Mouse (Mus musculus) heart, embryonic 10.5 days (tissue): Measurements from ENCODE around the gene Gm36210. TPM values are rescaled to one million over a fixed set of nuclear protein-coding genes. Genes with fewer than 3 reads are reported as not detected.

ENCODE experiments used
- DNase-seq: peaks from one replicate; pipeline ENCODE4 v3.0.0-alpha.2; 2017; ENCODE audit warnings: low spot score
- H3K27ac ChIP-seq: fragments of 300-500 bp; sonication (generic); 2 replicates; pipeline ENCODE4 v1.5.1; 2016; ENCODE audit warnings: mild to moderate bottlenecking
- H3K27me3 ChIP-seq: fragments of 300-500 bp; sonication (generic); 2 replicates; pipeline ENCODE4 v1.6.1; 2016; ENCODE audit warnings: mild to moderate bottlenecking; ENCODE audit not compliant: poor library complexity, insufficient read depth, severe bottlenecking
- H3K36me3 ChIP-seq: fragments of 300-500 bp; sonication (generic); 2 replicates; pipeline ENCODE4 v1.6.1; 2016; ENCODE audit warnings: mild to moderate bottlenecking, moderate library complexity
- H3K4me1 ChIP-seq: fragments of 300-500 bp; sonication (generic); 2 replicates; pipeline ENCODE4 v1.6.1; 2016; ENCODE audit warnings: mild to moderate bottlenecking
- H3K4me3 ChIP-seq: fragments of 300-500 bp; sonication (generic); 2 replicates; pipeline ENCODE4 v1.5.1; 2016; ENCODE audit warnings: mild to moderate bottlenecking, moderate library complexity
- H3K9me3 ChIP-seq: fragments of 300-500 bp; sonication (generic); 2 replicates; pipeline ENCODE4 v1.6.1; 2016; ENCODE audit warnings: mild to moderate bottlenecking, moderate library complexity
- WGBS: fragments of 180-500 bp; shearing (Covaris S2); methylation state at CpG from one replicate; pipeline ENCODE4 v1.1.7; 2016; 5-methylcytosine and 5-hydroxymethylcytosine counted together
- polyA plus RNA-seq: library from polyadenylated mRNA; unstranded; fragments of >200 nt; fragmentation: Nextera tagmentation; extraction: Ambion mirVana; gene quantifications from 2 replicates; pipeline ENCODE4 v1.2.1, GENCODE M21; 2016

The Gm36210 gene
- polyA plus RNA-seq = 0.18 and 0.36 TPM in 2 replicates

GRCm38 (mm10) chr7:4906466-4906950 lies at the start of gene Gm36210:
TSS of gene Gm36210 (minus strand) at chr7:4906516.
- 54% methylated on average over 10 of the region's 10 CpGs for WGBS
- Histone ChIP-seq H3K9me3 (no peaks in the 10 kb centered on the region), H3K36me3 (no peaks in the 10 kb centered on the region), H3K4me1 (no peaks in the 10 kb centered on the region), H3K27me3 (no peaks in the 10 kb centered on the region; the same call in 1 of the 2 replicates), H3K27ac (no peak within 1 kb of the TSS), H3K4me3 (no peak within 1 kb of the TSS)
- no peak for DNase-seq

DNA sequence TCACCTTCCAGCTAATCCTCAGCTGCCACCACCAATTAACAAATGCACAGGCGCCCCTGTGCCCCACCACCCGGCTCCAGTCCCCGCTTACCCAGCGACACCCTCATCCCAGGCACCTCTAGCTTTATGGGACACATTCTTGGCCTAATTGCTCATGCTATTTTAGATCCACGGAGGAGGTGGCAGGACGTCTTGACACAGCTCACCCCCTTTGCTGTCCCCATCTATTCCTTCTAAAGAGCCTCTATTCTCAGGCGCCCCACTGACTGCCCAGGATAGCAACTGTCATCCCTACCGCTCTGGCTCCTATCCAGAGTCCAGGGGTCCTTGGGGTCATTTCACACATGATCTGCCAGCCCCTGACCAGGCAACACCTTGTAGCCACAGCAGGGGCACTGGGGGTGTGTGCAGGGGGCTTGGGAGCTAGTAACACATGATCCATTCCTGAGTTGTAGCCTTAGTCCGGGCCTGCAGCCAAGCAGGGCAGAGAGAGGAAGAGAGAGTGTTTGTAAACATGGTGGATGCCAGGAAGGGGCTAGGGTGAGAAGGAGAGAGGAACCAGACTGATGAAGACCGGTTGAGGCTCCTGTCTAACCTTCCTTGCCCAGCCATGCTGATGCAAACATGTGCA lies 47.6 kb upstream of the Gm36210 start:
- Histone ChIP-seq H3K4me1 (peaks cover 31% of the 10 kb centered on the region), H3K27ac (peak overlapping the region; percentile 63), H3K27me3 (no peaks in the 10 kb centered on the region; the same call in 1 of the 2 replicates), H3K36me3 (no peaks in the 10 kb centered on the region), H3K4me3 (peak overlapping the region; percentile 18; the same call in 1 of the 2 replicates), H3K9me3 (no peaks in the 10 kb centered on the region)
- WGBS = 13% methylated on average over 10 of the region's 10 CpGs
- no peak for DNase-seq

- no peak for DNase-seq
- Histone ChIP-seq H3K4me3 (no peak overlapping the region), H3K36me3 (no peaks in the 10 kb centered on the region), H3K27ac (no peak overlapping the region), H3K4me1 (peaks cover 27% of the 10 kb centered on the region), H3K27me3 (no peaks in the 10 kb centered on the region; the same call in 1 of the 2 replicates), H3K9me3 (no peaks in the 10 kb centered on the region)
- 76% methylated on average over 19 of the region's 19 CpGs for WGBS
Measured at GRCm38 (mm10) chr7:4950561-4951342, 44.4 kb upstream of the Gm36210 start.

GRCm38 (mm10) chr7:4948386-4948785 lies 42.1 kb upstream of the Gm36210 start:
- 41% methylated on average over 6 of the region's 6 CpGs for WGBS
- H3K4me1 ChIP-seq = peaks cover 20% of the 10 kb centered on the region

GRCm38 (mm10) chr7:4947855-4948254 lies 41.5 kb upstream of the Gm36210 start:
- no peaks in the 10 kb centered on the region for H3K27me3 ChIP-seq
- no peak overlapping the region for H3K27ac ChIP-seq
- H3K36me3 ChIP-seq = no peaks in the 10 kb centered on the region
- no peak for DNase-seq
- H3K4me1 ChIP-seq = peaks cover 20% of the 10 kb centered on the region; the same call in 1 of the 2 replicates
- H3K9me3 ChIP-seq = no peaks in the 10 kb centered on the region
- 36% methylated on average over 2 of the region's 2 CpGs for WGBS
- H3K4me3 ChIP-seq = no peak overlapping the region

More at GRCm38 (mm10) chr7:4948386-4948785, 42.1 kb upstream of the Gm36210 start:
- Histone ChIP-seq H3K27me3 (no peaks in the 10 kb centered on the region), H3K9me3 (no peaks in the 10 kb centered on the region), H3K36me3 (no peaks in the 10 kb centered on the region), H3K27ac (no peak overlapping the region), H3K4me3 (no peak overlapping the region)
- no peak for DNase-seq

DNA sequence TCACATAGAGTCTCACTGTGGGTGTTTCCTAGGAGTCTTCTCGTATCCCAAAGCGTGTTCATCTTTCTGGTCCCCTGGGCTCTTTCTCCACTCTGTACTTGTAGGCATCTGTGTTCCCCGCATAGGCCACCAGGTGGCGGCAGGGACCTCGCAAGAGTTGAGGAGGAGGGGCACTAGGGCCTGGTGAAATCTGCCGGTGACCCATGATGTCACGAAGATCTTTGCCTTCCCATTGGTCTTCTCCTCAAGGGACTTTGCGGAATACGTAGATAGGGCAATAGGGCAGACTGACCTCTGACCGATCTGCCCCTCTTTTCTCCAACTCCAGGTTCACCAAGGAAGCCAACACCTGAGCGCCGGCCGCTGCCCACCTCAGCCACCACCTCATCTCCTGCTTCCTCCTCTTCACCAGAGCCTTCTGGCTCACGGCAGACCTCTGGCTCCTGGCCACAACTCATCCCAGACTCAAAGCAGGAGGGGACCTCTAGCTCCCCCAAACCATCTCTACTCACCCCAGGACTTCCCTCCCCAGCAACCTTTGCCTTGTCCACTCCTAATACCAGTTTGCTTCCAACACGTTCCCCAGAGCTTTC lies 37.0 kb upstream of the Gm36210 start:
- DNase-seq = peak; percentile 94
- Histone ChIP-seq H3K27ac (peak overlapping the region; percentile 47; the same call in 1 of the 2 replicates), H3K36me3 (no peaks in the 10 kb centered on the region), H3K9me3 (no peaks in the 10 kb centered on the region), H3K4me1 (peaks cover 4% of the 10 kb centered on the region; the same call in 1 of the 2 replicates), H3K27me3 (no peaks in the 10 kb centered on the region), H3K4me3 (peak overlapping the region; percentile 50)
- WGBS = 21% methylated on average over 15 of the region's 15 CpGs

DNA sequence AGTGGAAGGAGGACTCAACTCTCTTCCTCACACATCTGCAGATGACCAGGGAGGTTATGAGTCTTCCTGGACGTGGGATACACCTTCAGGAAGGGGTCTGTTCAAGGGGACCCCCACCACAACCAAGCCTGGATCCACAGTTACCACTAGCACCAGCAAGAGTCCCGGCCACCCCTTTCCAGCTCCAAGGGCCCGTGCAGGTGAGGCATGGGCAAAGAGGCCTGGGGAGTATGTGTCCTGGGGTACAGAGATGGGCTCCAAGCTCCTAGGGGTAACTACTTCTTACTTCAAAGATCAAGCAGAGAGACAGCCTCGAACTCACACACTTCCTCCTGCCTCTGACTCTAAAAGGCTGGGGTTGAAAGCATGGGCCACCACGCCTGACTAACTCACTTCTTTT lies 36.4 kb upstream of the Gm36210 start:
- peaks cover 4% of the 10 kb centered on the region; the same call in 1 of the 2 replicates for H3K4me1 ChIP-seq
- no peaks in the 10 kb centered on the region for H3K27me3 ChIP-seq
- no peak overlapping the region for H3K27ac ChIP-seq
- no peaks in the 10 kb centered on the region for H3K36me3 ChIP-seq
- no peak overlapping the region for H3K4me3 ChIP-seq
- H3K9me3 ChIP-seq = no peaks in the 10 kb centered on the region
- no peak for DNase-seq
- WGBS = 42% methylated on average over 5 of the region's 5 CpGs

DNA sequence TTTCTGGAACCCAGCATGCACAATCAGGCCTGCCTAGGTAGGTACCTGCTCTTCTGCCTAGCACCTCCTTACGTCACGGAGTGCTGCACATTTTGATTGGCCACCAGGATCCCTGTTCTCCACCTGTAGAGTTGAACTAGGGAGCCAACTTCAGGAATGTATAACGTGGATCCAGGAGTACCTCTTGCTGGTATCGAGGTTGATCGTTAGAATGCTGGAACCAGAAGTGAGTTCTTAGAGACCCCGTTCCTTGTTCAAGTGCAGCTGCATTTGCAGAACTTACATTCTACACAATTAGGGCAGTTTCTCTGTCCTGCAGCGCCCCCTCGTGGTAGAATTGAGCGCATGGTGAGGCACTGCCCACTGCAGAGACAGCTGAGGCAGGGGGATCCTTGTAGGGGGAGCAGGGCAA lies 33.8 kb upstream of the Gm36210 start:
- peaks cover 4% of the 10 kb centered on the region; the same call in 1 of the 2 replicates for H3K4me1 ChIP-seq
- no peaks in the 10 kb centered on the region for H3K36me3 ChIP-seq
- H3K9me3 ChIP-seq = no peaks in the 10 kb centered on the region
- WGBS = 20% methylated on average over 9 of the region's 9 CpGs
- H3K4me3 ChIP-seq = no peak overlapping the region
- no peak overlapping the region for H3K27ac ChIP-seq
- H3K27me3 ChIP-seq = no peaks in the 10 kb centered on the region
- DNase-seq = peak; percentile 90

GRCm38 (mm10) chr7:4938456-4938855 lies 32.1 kb upstream of the Gm36210 start:
- 31% methylated on average over 2 of the region's 2 CpGs for WGBS
- no peak overlapping the region for H3K4me3 ChIP-seq
- no peak overlapping the region for H3K27ac ChIP-seq
- DNase-seq = no peak
- no peaks in the 10 kb centered on the region for H3K36me3 ChIP-seq
- H3K27me3 ChIP-seq = no peaks in the 10 kb centered on the region
- H3K9me3 ChIP-seq = peaks cover 4% of the 10 kb centered on the region; the same call in 1 of the 2 replicates
- H3K4me1 ChIP-seq = peaks cover 1% of the 10 kb centered on the region; the same call in 1 of the 2 replicates

DNA sequence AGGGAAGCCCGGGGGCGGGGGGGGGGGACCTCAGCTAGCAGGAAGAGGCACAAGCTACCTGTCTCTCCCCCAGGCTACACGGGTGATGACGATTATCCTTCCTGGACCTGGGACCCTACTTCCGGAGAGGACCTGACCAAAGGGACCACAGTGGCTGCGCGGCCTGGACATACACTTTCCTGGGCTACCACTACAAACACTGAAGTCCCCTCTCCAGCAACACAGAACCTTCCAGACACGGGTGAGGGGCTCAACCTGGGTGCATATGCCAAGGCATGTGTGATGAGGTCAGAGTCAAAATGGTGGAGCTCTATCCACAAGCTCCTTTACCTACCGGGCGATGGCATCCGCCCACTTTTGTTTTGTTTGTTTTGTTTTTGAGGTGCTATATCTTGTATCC lies 31.1 kb upstream of the Gm36210 start:
- no peak overlapping the region for H3K4me3 ChIP-seq
- 79% methylated on average over 10 of the region's 11 CpGs for WGBS
- no peaks in the 10 kb centered on the region for H3K27me3 ChIP-seq
- peaks cover 4% of the 10 kb centered on the region; the same call in 1 of the 2 replicates for H3K9me3 ChIP-seq
- no peak for DNase-seq
- H3K27ac ChIP-seq = no peak overlapping the region
- H3K36me3 ChIP-seq = no peaks in the 10 kb centered on the region
- no peaks in the 10 kb centered on the region for H3K4me1 ChIP-seq

DNA sequence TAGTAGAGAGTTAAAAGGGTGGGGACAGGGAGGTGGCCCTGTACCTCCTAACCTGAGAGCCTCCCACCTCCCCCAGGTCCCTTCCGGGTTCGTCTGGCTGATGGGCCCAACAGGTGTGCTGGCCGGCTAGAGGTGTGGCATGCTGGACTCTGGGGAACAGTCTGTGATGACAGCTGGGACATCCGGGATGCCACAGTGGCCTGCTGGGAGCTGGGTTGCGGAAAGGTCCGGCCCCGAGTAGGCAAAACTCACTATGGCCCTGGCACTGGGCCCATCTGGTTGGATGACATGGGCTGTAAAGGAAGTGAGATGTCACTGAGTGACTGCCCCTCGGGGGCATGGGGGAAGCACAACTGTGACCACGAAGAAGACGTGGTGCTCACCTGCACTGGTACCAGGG lies 30.5 kb upstream of the Gm36210 start:
- no peak overlapping the region for H3K4me3 ChIP-seq
- H3K27ac ChIP-seq = no peak overlapping the region
- H3K4me1 ChIP-seq = no peaks in the 10 kb centered on the region
- H3K9me3 ChIP-seq = peaks cover 4% of the 10 kb centered on the region; the same call in 1 of the 2 replicates
- no peaks in the 10 kb centered on the region for H3K27me3 ChIP-seq
- no peaks in the 10 kb centered on the region for H3K36me3 ChIP-seq
- WGBS = 71% methylated on average over 10 of the region's 10 CpGs
- DNase-seq = no peak

DNA sequence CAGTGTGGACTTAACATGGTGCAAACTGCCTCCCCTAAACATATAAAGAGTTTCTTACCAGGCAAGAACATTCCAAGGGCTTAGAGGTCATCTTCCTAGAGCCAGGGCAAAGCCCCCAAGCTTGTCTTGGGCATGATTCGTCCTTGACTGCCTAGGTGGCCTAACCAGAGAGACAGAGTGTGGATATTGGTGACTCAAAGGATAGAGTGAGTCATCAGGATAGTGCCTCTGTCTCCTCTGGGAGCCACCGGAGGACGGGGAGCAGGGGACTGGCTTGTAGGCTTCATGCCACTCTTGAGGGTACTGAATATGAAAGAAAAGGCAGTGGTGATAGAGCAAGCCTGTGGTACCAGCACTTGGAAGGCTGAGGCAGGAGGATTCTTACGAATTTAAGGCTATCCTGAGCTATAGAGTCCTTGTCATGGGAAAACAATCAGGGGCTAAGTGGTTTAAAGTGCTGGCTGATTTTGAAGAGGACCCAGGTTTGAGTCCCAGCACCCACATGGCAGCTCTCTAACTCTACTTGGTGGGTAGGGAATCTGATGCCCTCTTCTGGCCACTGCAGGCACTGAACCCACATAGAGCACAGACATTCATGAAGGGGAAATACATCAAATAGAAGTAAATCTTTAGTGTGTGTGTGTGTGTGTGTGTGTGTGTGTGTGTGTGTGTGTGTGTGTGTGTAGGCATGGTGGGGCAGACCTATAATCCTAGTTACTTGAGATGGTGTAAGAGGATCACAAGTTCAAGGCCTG lies 28.0 kb upstream of the Gm36210 start:
- H3K4me3 ChIP-seq = no peak overlapping the region
- no peaks in the 10 kb centered on the region for H3K36me3 ChIP-seq
- no peaks in the 10 kb centered on the region for H3K27me3 ChIP-seq
- no peaks in the 10 kb centered on the region for H3K4me1 ChIP-seq
- WGBS = 84% methylated on average over 4 of the region's 4 CpGs
- DNase-seq = no peak
- H3K27ac ChIP-seq = no peak overlapping the region
- H3K9me3 ChIP-seq = peaks cover 4% of the 10 kb centered on the region; the same call in 1 of the 2 replicates
